Mouse (Mus musculus): Measurements from ENCODE around the gene Hist2h2aa1. TPM values are rescaled to one million over a fixed set of nuclear protein-coding genes. Genes with fewer than 3 reads are reported as not detected.

The Hist2h2aa1 gene
- polyA plus RNA-seq (2012; rRNA removed; ENCODE audit: low replicate concordance): 270 and 607 TPM in 2 replicates

DNA sequence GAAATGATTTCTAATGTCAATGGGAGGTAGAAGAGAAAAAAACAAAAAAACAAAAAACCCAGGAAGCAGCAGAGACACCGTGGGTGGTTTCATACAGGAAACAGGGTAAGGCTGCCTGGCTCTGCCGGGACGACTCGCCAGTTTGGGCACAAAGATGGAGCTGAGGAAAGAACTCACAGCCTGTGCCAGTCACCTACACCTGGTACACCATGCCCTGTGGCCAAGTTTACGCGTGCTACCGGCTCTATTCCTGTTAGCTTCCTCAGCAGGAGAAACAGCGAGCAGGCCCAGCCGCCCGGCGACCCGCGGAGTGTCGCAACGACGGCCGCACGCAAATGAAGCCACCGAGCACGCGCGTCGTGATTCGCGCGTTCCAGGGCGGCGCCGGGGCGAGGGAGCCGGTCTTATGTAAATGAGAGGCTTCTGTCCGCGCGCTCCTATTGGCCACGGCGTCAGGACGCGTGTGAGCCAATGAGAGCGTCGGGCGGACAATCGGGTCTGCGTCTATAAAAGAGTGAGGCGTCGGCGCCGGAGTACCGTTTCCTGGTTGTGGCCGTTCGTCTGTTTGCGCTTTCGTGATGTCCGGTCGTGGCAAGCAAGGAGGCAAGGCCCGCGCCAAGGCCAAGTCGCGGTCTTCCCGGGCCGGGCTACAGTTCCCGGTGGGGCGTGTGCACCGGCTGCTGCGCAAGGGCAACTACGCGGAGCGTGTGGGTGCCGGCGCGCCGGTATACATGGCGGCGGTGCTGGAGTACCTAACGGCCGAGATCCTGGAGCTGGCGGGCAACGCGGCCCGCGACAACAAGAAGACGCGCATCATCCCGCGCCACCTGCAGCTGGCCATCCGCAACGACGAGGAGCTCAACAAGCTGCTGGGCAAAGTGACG lies at the start of gene Hist2h2aa1:
Gene Hist2h2aa1 (plus strand): TSS at position 495 of the 884 bp plus-strand sequence.

DNA sequence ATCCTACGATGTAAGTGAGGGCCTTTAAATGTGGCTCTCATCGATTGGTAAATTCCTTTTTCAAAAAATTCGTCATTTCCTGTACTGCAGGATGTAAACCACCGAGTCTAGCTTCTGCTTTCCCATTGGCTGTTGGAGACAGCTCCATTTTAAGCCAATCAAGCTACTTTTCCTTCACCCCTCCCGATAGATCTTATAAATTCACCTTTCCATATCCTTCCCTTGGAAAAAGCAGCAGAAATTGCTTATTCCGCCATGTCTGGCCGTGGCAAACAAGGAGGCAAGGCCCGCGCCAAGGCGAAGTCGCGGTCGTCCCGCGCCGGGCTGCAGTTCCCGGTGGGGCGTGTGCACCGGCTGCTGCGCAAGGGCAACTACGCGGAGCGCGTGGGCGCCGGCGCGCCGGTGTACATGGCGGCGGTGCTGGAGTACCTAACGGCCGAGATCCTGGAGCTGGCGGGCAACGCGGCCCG lies 25.6 kb upstream of the Hist2h2aa1 start, which contains the start of the genes Bola1 and Hist2h2ab:
Gene Bola1 (minus strand): TSS at position 49 of the 470 bp plus-strand sequence.
Gene Hist2h2ab (plus strand): TSS at position 205 of the 470 bp plus-strand sequence.

DNA sequence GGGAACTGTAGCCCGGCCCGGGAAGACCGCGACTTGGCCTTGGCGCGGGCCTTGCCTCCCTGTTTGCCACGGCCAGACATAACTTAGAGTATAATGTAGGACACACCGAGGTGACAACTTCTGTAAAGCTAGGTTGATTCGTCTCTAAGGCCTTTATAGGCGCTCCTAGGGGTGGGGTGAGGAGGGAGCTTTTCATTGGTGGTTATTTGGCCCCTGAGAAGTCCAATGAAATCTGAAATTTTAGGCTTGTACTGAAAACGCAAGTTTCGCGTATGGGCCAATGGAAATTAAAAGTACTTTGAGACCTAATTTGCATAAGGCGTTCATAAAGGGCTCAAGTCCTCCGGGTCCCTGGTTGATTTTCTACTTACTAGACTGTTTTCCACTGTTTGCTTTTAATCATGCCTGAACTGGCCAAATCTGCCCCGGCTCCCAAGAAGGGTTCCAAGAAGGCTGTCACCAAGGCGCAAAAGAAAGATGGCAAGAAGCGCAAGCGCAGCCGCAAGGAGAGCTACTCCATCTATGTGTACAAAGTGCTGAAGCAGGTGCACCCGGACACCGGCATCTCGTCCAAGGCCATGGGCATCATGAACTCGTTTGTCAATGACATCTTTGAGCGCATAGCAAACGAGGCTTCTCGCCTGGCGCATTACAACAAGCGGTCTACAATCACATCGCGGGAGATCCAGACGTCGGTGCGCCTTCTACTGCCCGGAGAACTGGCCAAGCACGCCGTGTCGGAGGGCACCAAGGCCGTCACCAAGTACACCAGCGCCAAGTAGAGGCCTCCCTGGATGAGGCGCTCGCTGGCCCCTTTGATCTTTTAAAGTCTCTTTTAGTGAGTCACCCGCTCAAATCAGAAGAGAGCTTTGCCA lies 24.3 kb upstream of the Hist2h2aa1 start, which contains the start of the genes Hist2h2ac and Hist2h2be:
Gene Hist2h2ac (minus strand): TSS at position 116 of the 875 bp plus-strand sequence.
Gene Hist2h2be (plus strand): TSS at position 355 of the 875 bp plus-strand sequence.

DNA sequence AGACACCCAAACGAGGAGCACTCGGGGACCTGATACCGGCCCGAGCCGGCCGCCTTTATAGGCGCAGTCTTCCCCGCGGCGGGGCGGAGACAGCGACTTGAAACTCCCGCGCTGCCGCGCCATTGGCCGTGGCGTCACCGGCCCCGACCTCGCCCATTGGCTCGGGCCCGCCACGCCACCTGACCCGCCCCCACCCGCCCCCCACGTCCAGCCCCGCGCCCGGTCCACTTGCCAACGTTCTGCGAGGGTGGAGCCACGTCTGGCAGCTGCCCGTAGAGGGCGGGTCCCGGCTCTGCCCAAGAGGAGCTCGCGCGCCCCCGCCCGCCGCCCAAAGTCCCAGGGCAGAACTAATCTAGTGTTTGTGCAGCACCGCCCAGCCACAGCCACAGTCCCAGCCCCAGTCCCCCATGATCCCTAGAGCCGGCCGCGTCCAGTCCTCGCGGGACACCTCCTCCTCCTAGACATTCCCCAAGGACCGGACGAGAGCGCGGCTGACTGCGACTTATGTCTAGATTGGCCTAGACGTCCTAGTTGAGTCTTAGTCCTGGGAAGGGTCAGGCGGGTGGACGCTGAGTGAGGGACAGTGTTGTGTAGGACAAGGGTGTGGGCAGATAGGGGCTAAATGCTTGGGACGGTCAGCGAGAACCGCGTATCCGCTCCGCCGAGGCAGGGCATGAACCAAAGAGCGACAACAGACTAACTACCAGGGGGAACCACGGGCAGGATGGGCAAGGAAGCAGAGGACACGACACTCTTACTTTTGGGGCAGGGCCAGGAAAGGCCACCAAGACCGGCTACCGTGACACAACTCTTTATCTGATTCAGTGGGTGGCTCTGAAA lies 6.1 kb upstream of the Hist2h2aa1 start, which contains the start of gene Hist2h3c2:
Gene Hist2h3c2 (minus strand): TSS at position 174 of the 840 bp plus-strand sequence.

DNA sequence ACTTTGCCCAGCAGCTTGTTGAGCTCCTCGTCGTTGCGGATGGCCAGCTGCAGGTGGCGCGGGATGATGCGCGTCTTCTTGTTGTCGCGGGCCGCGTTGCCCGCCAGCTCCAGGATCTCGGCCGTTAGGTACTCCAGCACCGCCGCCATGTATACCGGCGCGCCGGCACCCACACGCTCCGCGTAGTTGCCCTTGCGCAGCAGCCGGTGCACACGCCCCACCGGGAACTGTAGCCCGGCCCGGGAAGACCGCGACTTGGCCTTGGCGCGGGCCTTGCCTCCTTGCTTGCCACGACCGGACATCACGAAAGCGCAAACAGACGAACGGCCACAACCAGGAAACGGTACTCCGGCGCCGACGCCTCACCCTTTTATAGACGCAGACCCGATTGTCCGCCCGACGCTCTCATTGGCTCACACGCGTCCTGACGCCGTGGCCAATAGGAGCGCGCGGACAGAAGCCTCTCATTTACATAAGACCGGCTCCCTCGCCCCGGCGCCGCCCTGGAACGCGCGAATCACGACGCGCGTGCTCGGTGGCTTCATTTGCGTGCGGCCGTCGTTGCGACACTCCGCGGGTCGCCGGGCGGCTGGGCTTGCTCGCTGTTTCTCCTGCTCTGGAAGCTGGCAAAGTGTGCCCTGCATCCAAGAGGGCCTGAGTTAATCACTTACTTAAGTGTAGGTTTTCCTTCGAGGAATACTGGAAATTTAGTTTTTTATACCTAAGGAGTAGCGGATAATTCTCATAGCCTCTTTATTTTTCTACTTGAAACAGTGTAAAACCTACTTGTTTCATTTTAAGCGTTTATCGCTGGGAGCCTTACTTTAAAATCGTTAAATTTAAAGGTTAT lies 5.1 kb upstream of the Hist2h2aa1 start, which contains the start of gene Hist2h2aa2:
Gene Hist2h2aa2 (minus strand): TSS at position 328 of the 850 bp plus-strand sequence.

DNA sequence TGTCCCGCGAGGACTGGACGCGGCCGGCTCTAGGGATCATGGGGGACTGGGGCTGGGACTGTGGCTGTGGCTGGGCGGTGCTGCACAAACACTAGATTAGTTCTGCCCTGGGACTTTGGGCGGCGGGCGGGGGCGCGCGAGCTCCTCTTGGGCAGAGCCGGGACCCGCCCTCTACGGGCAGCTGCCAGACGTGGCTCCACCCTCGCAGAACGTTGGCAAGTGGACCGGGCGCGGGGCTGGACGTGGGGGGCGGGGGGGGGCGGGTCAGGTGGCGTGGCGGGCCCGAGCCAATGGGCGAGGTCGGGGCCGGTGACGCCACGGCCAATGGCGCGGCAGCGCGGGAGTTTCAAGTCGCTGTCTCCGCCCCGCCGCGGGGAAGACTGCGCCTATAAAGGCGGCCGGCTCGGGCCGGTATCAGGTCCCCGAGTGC lies 1.1 kb downstream of the Hist2h2aa1 start, which contains the start of gene Hist2h3c1:
Gene Hist2h3c1 (plus strand): TSS at position 259 of the 430 bp plus-strand sequence.

DNA sequence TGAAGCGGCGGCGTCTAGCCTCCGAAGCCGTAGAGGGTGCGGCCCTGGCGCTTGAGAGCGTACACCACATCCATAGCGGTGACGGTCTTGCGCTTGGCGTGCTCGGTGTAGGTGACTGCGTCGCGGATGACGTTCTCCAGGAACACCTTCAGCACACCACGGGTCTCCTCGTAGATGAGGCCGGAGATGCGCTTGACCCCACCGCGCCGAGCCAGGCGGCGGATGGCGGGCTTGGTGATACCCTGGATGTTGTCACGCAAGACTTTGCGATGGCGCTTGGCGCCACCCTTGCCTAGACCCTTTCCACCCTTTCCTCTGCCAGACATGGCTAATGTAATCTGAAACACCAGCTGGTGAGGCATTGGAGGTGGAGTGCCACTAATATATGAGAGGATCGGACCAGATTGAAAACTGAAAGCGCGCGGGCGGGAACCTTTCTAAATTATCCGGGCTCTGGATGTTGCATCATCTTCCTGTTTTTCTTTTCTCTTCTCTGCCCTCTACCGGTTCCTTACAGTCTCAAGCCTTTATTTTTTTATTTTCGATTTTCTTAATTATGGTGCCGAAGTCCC lies 17.8 kb downstream of the Hist2h2aa1 start, which contains the start of gene Hist2h4:
Gene Hist2h4 (minus strand): TSS at position 333 of the 572 bp plus-strand sequence.

DNA sequence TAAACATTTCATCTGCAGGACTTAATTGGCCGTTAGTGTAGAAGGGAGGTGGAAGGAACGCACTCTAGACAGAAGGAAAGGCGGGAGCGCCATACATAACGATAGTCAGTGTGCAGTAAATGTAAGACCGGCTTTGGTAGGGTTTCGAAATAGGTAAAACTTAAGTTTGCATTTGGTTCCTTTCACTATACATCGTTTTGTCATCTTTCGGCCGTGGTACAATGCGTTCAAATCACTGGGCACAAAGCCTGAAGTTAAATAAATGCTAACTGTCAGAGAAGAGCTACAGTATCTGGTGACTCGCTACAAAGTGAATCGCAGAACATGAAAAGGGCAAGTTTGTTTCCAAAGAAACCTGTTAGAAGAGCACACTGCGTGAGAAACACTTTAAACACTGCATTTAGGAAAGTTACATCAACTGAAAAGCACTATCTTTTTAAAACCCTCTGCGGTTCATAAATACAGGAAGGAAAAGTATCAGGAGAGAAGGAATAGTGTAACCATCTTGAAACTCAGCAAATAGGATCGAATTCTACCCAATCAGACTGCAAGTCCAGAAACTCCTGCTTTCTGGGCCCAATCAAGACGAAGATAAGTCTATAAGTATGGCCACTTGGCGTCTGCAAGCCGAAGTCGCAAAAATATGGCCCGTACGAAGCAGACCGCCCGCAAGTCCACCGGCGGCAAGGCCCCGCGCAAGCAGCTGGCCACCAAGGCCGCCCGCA lies 22.9 kb downstream of the Hist2h2aa1 start, which contains the start of gene Hist2h3b:
Gene Hist2h3b (plus strand): TSS at position 604 of the 725 bp plus-strand sequence.

DNA sequence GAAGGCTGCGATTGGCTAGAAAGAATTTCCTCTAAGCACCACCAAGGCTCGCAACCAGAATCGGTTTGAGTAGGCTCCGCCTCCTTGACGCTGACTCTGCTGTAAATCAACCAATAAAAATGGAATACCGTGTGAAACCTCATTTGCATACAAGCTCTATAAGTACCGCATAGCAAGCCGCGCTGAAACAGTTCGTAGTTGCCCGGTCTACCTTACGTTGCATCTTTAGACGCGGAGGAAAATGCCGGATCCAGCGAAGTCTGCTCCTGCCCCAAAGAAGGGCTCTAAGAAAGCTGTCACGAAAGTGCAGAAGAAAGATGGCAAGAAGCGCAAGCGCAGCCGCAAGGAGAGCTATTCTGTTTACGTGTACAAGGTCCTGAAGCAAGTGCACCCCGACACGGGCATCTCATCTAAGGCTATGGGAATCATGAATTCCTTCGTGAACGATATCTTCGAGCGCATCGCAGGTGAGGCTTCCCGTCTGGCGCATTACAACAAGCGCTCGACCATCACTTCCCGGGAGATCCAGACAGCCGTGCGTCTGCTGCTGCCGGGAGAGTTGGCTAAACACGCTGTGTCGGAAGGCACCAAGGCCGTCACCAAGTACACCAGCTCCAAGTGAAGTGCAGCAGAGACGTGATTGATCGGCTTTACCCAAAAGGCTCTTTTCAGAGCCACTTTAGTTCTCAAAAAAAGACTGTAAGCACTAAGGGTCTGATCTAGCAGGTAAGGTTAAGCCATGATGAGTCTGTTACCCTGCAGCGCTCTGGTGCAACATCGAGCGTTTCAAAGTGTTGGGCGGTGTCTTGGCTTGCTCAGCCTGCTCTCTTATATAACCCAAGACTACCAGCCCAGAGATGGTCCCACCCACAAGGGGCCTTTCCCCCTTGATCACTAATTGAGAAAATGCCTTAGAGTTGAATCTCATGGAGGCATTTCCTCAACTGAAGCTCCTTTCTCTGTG lies 24.5 kb downstream of the Hist2h2aa1 start, which contains the start of gene Hist2h2bb:
Gene Hist2h2bb (plus strand): TSS at position 242 of the 964 bp plus-strand sequence.

DNA sequence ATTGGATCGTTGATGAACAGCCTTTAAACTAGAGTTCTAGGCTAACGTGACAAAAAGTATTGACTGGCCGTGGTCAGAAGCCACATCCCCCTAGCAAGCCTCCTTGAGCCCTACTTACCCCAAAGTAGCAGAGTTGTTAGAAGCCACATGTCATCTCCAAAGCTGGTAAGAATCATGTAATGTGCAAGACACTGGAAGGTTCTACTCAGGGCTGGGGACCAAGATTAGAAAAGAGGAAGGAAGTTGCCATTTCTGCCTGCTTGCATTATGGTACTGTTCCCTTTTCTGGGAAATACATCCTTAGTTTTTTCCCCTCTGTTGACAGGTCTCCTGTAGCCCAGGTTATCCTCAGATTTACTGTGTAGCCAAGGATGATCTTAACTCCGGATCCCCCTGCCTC lies 48.5 kb downstream of the Hist2h2aa1 start, which contains the start of gene Fcgr1:
Gene Fcgr1 (minus strand): TSS at position 183 of the 400 bp plus-strand sequence.

Other genes starting within 250 kb of the Hist2h2aa1 start
- 53.2 and 72.6 TPM in 2 replicates for gene Plekho1, start 249.5 kb upstream of the Hist2h2aa1 start, polyA plus RNA-seq (2012; rRNA removed; ENCODE audit: low replicate concordance)
- gene Vps45, start 187.0 kb upstream of the Hist2h2aa1 start, polyA plus RNA-seq (2012; rRNA removed; ENCODE audit: low replicate concordance): 4.3 and 7.9 TPM in 2 replicates
- gene Otud7b, start 141.0 kb upstream of the Hist2h2aa1 start, polyA plus RNA-seq (2012; rRNA removed; ENCODE audit: low replicate concordance): 10.1 and 22.4 TPM in 2 replicates
- 10.8 and 22.4 TPM in 2 replicates for gene Mtmr11, start 83.5 kb upstream of the Hist2h2aa1 start, polyA plus RNA-seq (2012; rRNA removed; ENCODE audit: low replicate concordance)
- 64.9 and 128 TPM in 2 replicates for gene Sf3b4, start 73.2 kb upstream of the Hist2h2aa1 start, polyA plus RNA-seq (2012; rRNA removed; ENCODE audit: low replicate concordance)
- gene Sv2a, start 64.3 kb upstream of the Hist2h2aa1 start, polyA plus RNA-seq (2012; rRNA removed; ENCODE audit: low replicate concordance): 1.4 and 1.5 TPM in 2 replicates
- gene Bola1, start 25.8 kb upstream of the Hist2h2aa1 start, polyA plus RNA-seq (2012; rRNA removed; ENCODE audit: low replicate concordance): 36.4 and 85.0 TPM in 2 replicates
- gene Hist2h2ab, start 25.6 kb upstream of the Hist2h2aa1 start, polyA plus RNA-seq (2012; rRNA removed; ENCODE audit: low replicate concordance): 3.1 TPM in 1 of 2 replicates, not detected in the other
- 2.5 and 23.4 TPM in 2 replicates for gene Hist2h2ac, start 24.6 kb upstream of the Hist2h2aa1 start, polyA plus RNA-seq (2012; rRNA removed; ENCODE audit: low replicate concordance)
- 4.8 and 7.8 TPM in 2 replicates for gene Hist2h2be, start 24.4 kb upstream of the Hist2h2aa1 start, polyA plus RNA-seq (2012; rRNA removed; ENCODE audit: low replicate concordance)
- 25.1 and 89.4 TPM in 2 replicates for gene Hist2h3c2, start 6.4 kb upstream of the Hist2h2aa1 start, polyA plus RNA-seq (2012; rRNA removed; ENCODE audit: low replicate concordance)
- gene Hist2h2aa2, start 5.2 kb upstream of the Hist2h2aa1 start, polyA plus RNA-seq (2012; rRNA removed; ENCODE audit: low replicate concordance): 28.8 and 350 TPM in 2 replicates
- not detected in 2 replicates for gene Hist2h3c1, start 1.2 kb downstream of the Hist2h2aa1 start, polyA plus RNA-seq (2012; rRNA removed; ENCODE audit: low replicate concordance)
- 2.7 and 10.1 TPM in 2 replicates for gene Hist2h4, start 17.8 kb downstream of the Hist2h2aa1 start, polyA plus RNA-seq (2012; rRNA removed; ENCODE audit: low replicate concordance)
- 20.1 and 116 TPM in 2 replicates for gene Hist2h3b, start 23.2 kb downstream of the Hist2h2aa1 start, polyA plus RNA-seq (2012; rRNA removed; ENCODE audit: low replicate concordance)
- 1.1 and 3.8 TPM in 2 replicates for gene Hist2h2bb, start 24.3 kb downstream of the Hist2h2aa1 start, polyA plus RNA-seq (2012; rRNA removed; ENCODE audit: low replicate concordance)
- 4.5 and 11.6 TPM in 2 replicates for gene Fcgr1, start 48.5 kb downstream of the Hist2h2aa1 start, polyA plus RNA-seq (2012; rRNA removed; ENCODE audit: low replicate concordance)
- gene BC107364, start 206.8 kb downstream of the Hist2h2aa1 start, polyA plus RNA-seq (2012; rRNA removed; ENCODE audit: low replicate concordance): 0.29 and 0.76 TPM in 2 replicates

Measured in mammary gland, adult 2 months (tissue).